Mouse (Mus musculus) olfactory bulb, adult 2 months (tissue): ENCODE data around the gene Pdf.

Experiments
- CTCF ChIP-seq: fragments of 200-500 bp; IDR thresholded peaks from 2 replicates; pipeline ENCODE4 v1.5.1; 2012; ENCODE audit warnings: low read depth, mild to moderate bottlenecking, low read length, moderate library complexity; ENCODE audit not compliant: insufficient read depth
- POLR2A ChIP-seq: fragments of 200-500 bp; IDR thresholded peaks from 2 replicates; pipeline ENCODE4 v1.6.1; 2012; ENCODE audit warnings: mild to moderate bottlenecking, low read depth, low read length, moderate library complexity; ENCODE audit not compliant: insufficient read depth

DNA sequence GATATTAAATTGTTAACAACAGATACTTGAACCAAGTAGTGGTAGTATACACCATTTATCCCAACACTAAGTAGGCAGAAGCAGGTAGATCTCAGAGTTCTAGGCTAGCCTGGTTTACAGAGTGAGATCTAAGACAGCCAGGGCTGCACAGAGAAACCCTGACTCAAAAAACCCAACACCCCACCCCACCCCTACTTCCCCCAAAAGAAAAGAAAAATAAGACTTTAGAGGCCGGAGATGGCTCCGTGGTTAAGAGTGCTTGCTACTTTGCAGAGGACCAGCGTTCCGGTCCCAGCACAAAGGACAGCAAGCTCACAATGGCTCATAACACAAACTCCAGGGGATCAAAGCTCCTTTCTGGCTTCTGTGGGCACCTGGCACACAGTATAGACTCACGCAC lies 37.6 kb upstream of the Pdf start:
- no peak for TF ChIP-seq CTCF
- no peak for TF ChIP-seq POLR2A
